ENCODE assay signal across 8 mouse cellular contexts in the genomic region with DNA sequence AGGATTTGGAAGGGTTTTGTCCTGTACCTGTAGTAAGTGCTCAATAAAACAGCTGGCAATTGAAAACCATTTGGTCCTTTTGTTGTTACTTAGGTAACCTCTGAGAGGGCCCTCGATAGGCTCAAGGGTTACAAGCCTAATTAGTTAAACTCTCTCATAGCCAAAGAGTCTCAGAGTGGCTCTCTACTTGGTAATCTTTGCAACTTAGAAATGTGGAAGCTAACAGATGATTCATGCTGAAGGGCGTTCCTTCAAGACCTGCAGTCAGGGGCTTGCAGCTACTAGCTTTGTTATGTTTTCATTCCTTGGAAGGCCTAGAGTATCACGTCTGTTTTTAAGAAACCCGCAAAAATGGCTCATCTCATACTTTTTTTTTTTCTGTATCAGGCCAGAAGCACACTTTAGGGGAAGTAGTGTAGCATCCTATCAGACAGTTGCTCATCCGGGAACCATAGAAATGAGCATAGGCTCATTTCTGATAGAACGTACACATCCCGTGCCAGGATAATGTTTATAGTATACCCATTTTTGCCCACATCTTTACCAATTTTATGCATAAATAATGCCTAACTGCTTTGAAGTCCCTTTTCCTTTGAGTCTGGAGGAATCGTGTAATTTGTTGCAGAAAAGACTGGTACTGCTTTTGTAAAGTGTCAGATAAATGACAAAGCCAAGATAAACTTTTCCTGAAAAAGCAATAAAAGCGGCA. TPM values are rescaled to one million over a fixed set of nuclear protein-coding genes. Genes with fewer than 3 reads are reported as not detected.
DNase-seq lines count a peak whose midpoint lies in the region; ATAC-seq and TF ChIP-seq lines count a peak whose summit lies in the region.

No protein-coding gene starts in this region.

- DNase-seq in kidney, postnatal 4 days: no peak
- DNase-seq in thymus, postnatal 10 days (ENCODE audit: low spot score in 2 of 2): no peak
- no peak for DNase-seq in testis, postnatal 14 days (ENCODE audit: low spot score)
- no peak for DNase-seq in adrenal gland, postnatal 4 days (ENCODE audit: low spot score in 2 of 2)

- TF ChIP-seq CTCF in embryonic fibroblast, embryonic 13.5 days (IDR thresholded peaks at IDR 0.05; ENCODE audit: borderline replicate concordance, insufficient read depth, low read length): no peak

- peaks cover 7% of the 10 kb centered on the region for H3K4me1 ChIP-seq in kidney, embryonic 16.5 days (ENCODE audit: insufficient read depth, low read length)
- H3K4me1 ChIP-seq in embryonic fibroblast, embryonic 13.5 days (ENCODE audit: control insufficient read depth, insufficient read depth, low read length): no peaks in the 10 kb centered on the region; the same call in 1 of the 2 replicates
- peaks cover 12% of the 10 kb centered on the region; the same call in 1 of the 2 replicates for H3K4me1 ChIP-seq in limb, embryonic 15.5 days
- peaks cover 15% of the 10 kb centered on the region for H3K4me1 ChIP-seq in neural tube, embryonic 13.5 days (replicated peaks)

- H3K27ac ChIP-seq in kidney, embryonic 16.5 days (ENCODE audit: low read length): no peak overlapping the region
- H3K27ac ChIP-seq in embryonic fibroblast, embryonic 13.5 days (ENCODE audit: insufficient read depth, low read length): peak overlapping the region; percentile 30
- 0 out of 2 replicates have a peak overlapping the region, but pooled peaks have one; percentile 72 for H3K27ac ChIP-seq in limb, embryonic 15.5 days
- H3K27ac ChIP-seq in neural tube, embryonic 13.5 days (replicated peaks): 0 out of 2 replicates have a peak overlapping the region, but pooled peaks have one; percentile 89

- no peak for TF ChIP-seq POLR2A in embryonic fibroblast, embryonic 13.5 days (IDR thresholded peaks at IDR 0.05; ENCODE audit: low read depth, low read length)

- H3K27me3 ChIP-seq in kidney, embryonic 16.5 days (ENCODE audit: insufficient read depth, low read length): no peaks in the 10 kb centered on the region
- H3K27me3 ChIP-seq in limb, embryonic 15.5 days: no peaks in the 10 kb centered on the region
- H3K27me3 ChIP-seq in neural tube, embryonic 13.5 days: no peaks in the 10 kb centered on the region

- peak overlapping the region; percentile 91 for H3K4me3 ChIP-seq in kidney, embryonic 16.5 days (ENCODE audit: low read length)
- H3K4me3 ChIP-seq in embryonic fibroblast, embryonic 13.5 days (ENCODE audit: insufficient read depth, low read length): peak overlapping the region; percentile 95
- peak overlapping the region; percentile 75 for H3K4me3 ChIP-seq in limb, embryonic 15.5 days
- peak overlapping the region; percentile 91 for H3K4me3 ChIP-seq in neural tube, embryonic 13.5 days

- H3K9ac ChIP-seq in kidney, embryonic 16.5 days (replicated peaks; ENCODE audit: low read length): peak overlapping the region; percentile 92
- H3K9ac ChIP-seq in limb, embryonic 15.5 days: peak overlapping the region; percentile 80; the same call in 1 of the 2 replicates
- H3K9ac ChIP-seq in neural tube, embryonic 13.5 days: peak overlapping the region; percentile 93

- H3K36me3 ChIP-seq in kidney, embryonic 16.5 days (ENCODE audit: insufficient read depth, low read length): no peaks in the 10 kb centered on the region
- H3K36me3 ChIP-seq in limb, embryonic 15.5 days: no peaks in the 10 kb centered on the region
- peaks cover 13% of the 10 kb centered on the region for H3K36me3 ChIP-seq in neural tube, embryonic 13.5 days

- ATAC-seq in kidney, embryonic 16.5 days (ENCODE audit: low FRiP score, low TSS enrichment): no peak
- ATAC-seq in limb, embryonic 15.5 days (ENCODE audit: insufficient number of reproducible peaks, low FRiP score, low TSS enrichment, low read depth): no peak
- no peak for ATAC-seq in neural tube, embryonic 13.5 days (ENCODE audit: low read depth)

- WGBS in kidney, embryonic 16.5 days: 65% methylated on average over 9 of the region's 9 CpGs
- WGBS in limb, embryonic 15.5 days: 67% methylated on average over 9 of the region's 9 CpGs
- 78% methylated on average over 9 of the region's 9 CpGs for WGBS in neural tube, embryonic 13.5 days

- H3K9me3 ChIP-seq in kidney, embryonic 16.5 days (ENCODE audit: low read length): no peaks in the 10 kb centered on the region
- no peaks in the 10 kb centered on the region for H3K9me3 ChIP-seq in limb, embryonic 15.5 days
- no peaks in the 10 kb centered on the region for H3K9me3 ChIP-seq in neural tube, embryonic 13.5 days

- peak overlapping the region; percentile 81 for H3K4me2 ChIP-seq in kidney, embryonic 16.5 days (replicated peaks; ENCODE audit: low read depth, low read length)
- H3K4me2 ChIP-seq in limb, embryonic 15.5 days: peak overlapping the region; percentile 64
- H3K4me2 ChIP-seq in neural tube, embryonic 13.5 days: peak overlapping the region; percentile 71

RNA-seq across cellular contexts. Expression of gene Borcs5, which starts 2.6 kb away (rescaled TPM):
- polyA plus RNA-seq in kidney, embryonic 16.5 days (2015; fragmentation: Nextera tagmentation; extraction: Ambion mirVana): 16.2 and 18.5 TPM in 2 replicates
- 6.1 and 7.1 TPM in 2 replicates for polyA plus RNA-seq in embryonic fibroblast, embryonic 13.5 days (2011; ENCODE audit: insufficient read length, low read depth, missing spikeins)
- 20.9 and 21.0 TPM in 2 replicates for polyA plus RNA-seq in limb, embryonic 15.5 days (2015; fragmentation: Nextera tagmentation; extraction: Ambion mirVana)
- 47.5 and 48.1 TPM in 2 replicates for polyA plus RNA-seq in neural tube, embryonic 13.5 days (2015; fragmentation: Nextera tagmentation; extraction: Ambion mirVana)
- total RNA-seq in adrenal gland, postnatal 4 days (2021): 10 to 100 TPM; 13.8 to 14.8 TPM

RNA-seq across cellular contexts. Expression of gene Mansc1, which starts 9.6 kb away (rescaled TPM):
- 5.7 and 7.8 TPM in 2 replicates for polyA plus RNA-seq in kidney, embryonic 16.5 days (2015; fragmentation: Nextera tagmentation; extraction: Ambion mirVana)
- 2.8 and 3.2 TPM in 2 replicates for polyA plus RNA-seq in embryonic fibroblast, embryonic 13.5 days (2011; ENCODE audit: insufficient read length, low read depth, missing spikeins)
- polyA plus RNA-seq in limb, embryonic 15.5 days (2015; fragmentation: Nextera tagmentation; extraction: Ambion mirVana): 3.2 and 3.3 TPM in 2 replicates
- 1.1 and 1.5 TPM in 2 replicates for polyA plus RNA-seq in neural tube, embryonic 13.5 days (2015; fragmentation: Nextera tagmentation; extraction: Ambion mirVana)
- 10 to 100 TPM in 1 of 2 experiments, 1 to 10 TPM in 1; 8.8 to 10.0 TPM for total RNA-seq in adrenal gland, postnatal 4 days (2021)
